Mouse (Mus musculus) G1E (cell line): Measurements from ENCODE around the gene Agbl2.

Experiments used
- CTCF ChIP-seq: IDR thresholded peaks from 2 replicates; pipeline ENCODE4 v1.5.1; 2012; ENCODE audit warnings: low read depth, low read length, inconsistent platforms, mixed read lengths
- GATA1 ChIP-seq: IDR thresholded peaks from 2 replicates; pipeline ENCODE4 v1.6.1; 2012; ENCODE audit warnings: borderline replicate concordance, low read length, inconsistent platforms, mixed read lengths
- TAL1 ChIP-seq: conservative IDR thresholded peaks from 2 replicates; pipeline ENCODE4 v1.6.1; 2012; ENCODE audit warnings: low read depth, low read length, inconsistent platforms, mixed read lengths

- TF ChIP-seq CTCF (no peak), TAL1 (no peak), GATA1 (no peak)
Observed at GRCm38 (mm10) chr2:90847681-90848050, 65.1 kb downstream of the Agbl2 start.
